Mouse (Mus musculus) neural tube, embryonic 14.5 days (tissue): ENCODE results near the gene Trappc6b. TPM values are rescaled to one million over a fixed set of nuclear protein-coding genes. Genes with fewer than 3 reads are reported as not detected.

Source experiments
- ATAC-seq: fragments of 200-750 bp; cut with Nextera tagmentation; 2 replicates; pipeline ENCODE4 v1.8.0; 2017; ENCODE audit warnings: low read depth, mild to moderate bottlenecking, moderate TSS enrichment, moderate library complexity
- H3K27ac ChIP-seq: fragments of 300-500 bp; sonication (generic); 2 replicates; pipeline ENCODE4 v1.5.1; 2014; ENCODE audit warnings: low read depth, mild to moderate bottlenecking, control low read depth, low read length, moderate library complexity, mixed read lengths
- H3K27me3 ChIP-seq: fragments of 300-500 bp; sonication (generic); 2 replicates; pipeline ENCODE4 v1.6.1; 2014; ENCODE audit warnings: low read length; ENCODE audit not compliant: control insufficient read depth, insufficient read depth
- H3K36me3 ChIP-seq: fragments of 300-500 bp; sonication (generic); 2 replicates; pipeline ENCODE4 v1.6.1; 2014; ENCODE audit warnings: low read length, mixed read lengths; ENCODE audit not compliant: control insufficient read depth, insufficient read depth
- H3K4me1 ChIP-seq: fragments of 300-500 bp; sonication (generic); 2 replicates; pipeline ENCODE4 v1.6.1; 2014; ENCODE audit warnings: low read length; ENCODE audit not compliant: control insufficient read depth, insufficient read depth
- H3K4me2 ChIP-seq: fragments of 300-500 bp; sonication (generic); 2 replicates; pipeline ENCODE4 v1.6.1; 2014; ENCODE audit warnings: mild to moderate bottlenecking, low read depth, low read length, control low read depth
- H3K4me3 ChIP-seq: fragments of 300-500 bp; sonication (generic); 2 replicates; pipeline ENCODE4 v1.5.1; 2014; ENCODE audit warnings: low read depth, low read length, control low read depth, mixed read lengths
- H3K9ac ChIP-seq: fragments of 300-500 bp; sonication (generic); replicated peaks from 2 replicates; pipeline ENCODE4 v1.6.1; 2014; ENCODE audit warnings: low read depth, mild to moderate bottlenecking, control low read depth, low read length, mixed read lengths
- H3K9me3 ChIP-seq: fragments of 300-500 bp; sonication (generic); 2 replicates; pipeline ENCODE4 v1.6.1; 2016; ENCODE audit warnings: low read length; ENCODE audit not compliant: control insufficient read depth
- WGBS: fragments of 180-500 bp; shearing (Covaris S2); extraction: QIAGEN DNeasy Blood & Tissue Kit; methylation state at CpG from one replicate; pipeline ENCODE4 v1.1.7; 2014; 5-methylcytosine and 5-hydroxymethylcytosine counted together
- polyA plus RNA-seq: library from polyadenylated mRNA; unstranded; fragments of >200 nt; fragmentation: Nextera tagmentation; extraction: Ambion mirVana; gene quantifications from 2 replicates; pipeline ENCODE4 v1.2.1, GENCODE M21; 2014

The Trappc6b gene
- polyA plus RNA-seq, 1 experiment from 2014 or later, result 129 TPM

- peak within 1 kb of the TSS; percentile 81 for H3K4me3 ChIP-seq
- WGBS, result under 1% methylated on average over 48 of the region's 48 CpGs
Observed at GRCm38 (mm10) chr12:59011844-59012709, 49.2 kb downstream of the Trappc6b start, which contains the start of gene Sec23a. TSS of gene Sec23a (minus strand) at chr12:59012017.

GRCm38 (mm10) chr12:59011275-59011843 lies 49.9 kb downstream of the Trappc6b start:
- no peak for ATAC-seq
- Histone ChIP-seq H3K4me2 (peak overlapping the region; percentile 87), H3K27me3 (no peaks in the 10 kb centered on the region), H3K36me3 (peaks cover 7% of the 10 kb centered on the region), H3K9ac (peak overlapping the region; percentile 84), H3K27ac (peak overlapping the region; percentile 88), H3K4me1 (peaks cover 16% of the 10 kb centered on the region; the same call in 1 of the 2 replicates), H3K9me3 (no peaks in the 10 kb centered on the region), H3K4me3 (peak overlapping the region; percentile 81)
- under 1% methylated on average over 25 of the region's 25 CpGs for WGBS

More at GRCm38 (mm10) chr12:59011844-59012709, 49.2 kb downstream of the Trappc6b start, which contains the start of gene Sec23a:
- peak within 1 kb of the TSS; percentile 87 for H3K4me2 ChIP-seq
- H3K9ac ChIP-seq, result peak within 1 kb of the TSS; percentile 84
- H3K27ac ChIP-seq, result peak within 1 kb of the TSS; percentile 88
- H3K9me3 ChIP-seq, result no peaks in the 10 kb centered on the region
- H3K36me3 ChIP-seq, result 0 out of 2 replicates have a peak, but pooled peaks cover 3% of the 10 kb centered on the region
- H3K4me1 ChIP-seq, result peaks cover 16% of the 10 kb centered on the region; the same call in 1 of the 2 replicates
- H3K27me3 ChIP-seq, result no peaks in the 10 kb centered on the region
- ATAC-seq, result peak; percentile 96

DNA sequence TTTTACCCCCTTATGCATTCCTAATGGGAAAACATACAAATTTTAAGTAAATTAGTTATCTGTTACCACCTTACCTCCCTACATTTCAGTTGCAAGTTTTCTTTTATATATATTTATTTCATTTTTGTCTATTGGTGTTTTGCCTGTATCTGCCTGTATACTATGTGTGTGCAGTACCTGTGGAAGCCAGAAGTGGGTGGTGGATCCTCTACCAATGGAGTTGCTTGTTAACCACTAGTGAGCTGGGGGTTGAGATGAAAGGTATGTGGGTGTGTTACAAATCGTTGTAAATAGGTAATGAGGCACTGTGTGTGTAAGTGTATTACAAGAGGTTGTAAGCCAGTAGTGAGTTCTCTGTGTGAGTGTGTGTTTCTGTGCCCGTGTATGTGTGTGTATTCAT lies 50.8 kb downstream of the Trappc6b start:
- Histone ChIP-seq H3K9me3 (no peaks in the 10 kb centered on the region), H3K36me3 (peaks cover 16% of the 10 kb centered on the region), H3K4me1 (peaks cover 16% of the 10 kb centered on the region; the same call in 1 of the 2 replicates), H3K4me3 (peak overlapping the region; percentile 81), H3K27me3 (no peaks in the 10 kb centered on the region), H3K27ac (no peak overlapping the region), H3K4me2 (peak overlapping the region; percentile 87; the same call in 1 of the 2 replicates), H3K9ac (no peak overlapping the region)
- ATAC-seq, result no peak
- 78% methylated on average over 2 of the region's 2 CpGs for WGBS

Other genes starting within 250 kb of the Trappc6b start
- 127 and 139 TPM in 2 replicates for gene Sec23a, start 49.5 kb downstream of the Trappc6b start, polyA plus RNA-seq
- gene Gemin2, start 48.1 kb downstream of the Trappc6b start, polyA plus RNA-seq, result 11.9 and 15.2 TPM in 2 replicates
- gene Pnn, start 5.4 kb upstream of the Trappc6b start, polyA plus RNA-seq, result 77.4 and 86.2 TPM in 2 replicates
- gene Mia2, start 34.3 kb upstream of the Trappc6b start, polyA plus RNA-seq, result 38.9 and 41.4 TPM in 2 replicates
- gene Fbxo33, start 158.3 kb upstream of the Trappc6b start, polyA plus RNA-seq, result 10.2 and 11.1 TPM in 2 replicates